Mouse (Mus musculus) retina, adult 2 months (tissue): ENCODE data around the gene Hs3st6.

Experiments
- DNase-seq: peaks from one replicate; pipeline ENCODE4 v3.0.0-alpha.2; 2012; ENCODE audit warnings: low read depth, low spot score

The Hs3st6 gene

DNA sequence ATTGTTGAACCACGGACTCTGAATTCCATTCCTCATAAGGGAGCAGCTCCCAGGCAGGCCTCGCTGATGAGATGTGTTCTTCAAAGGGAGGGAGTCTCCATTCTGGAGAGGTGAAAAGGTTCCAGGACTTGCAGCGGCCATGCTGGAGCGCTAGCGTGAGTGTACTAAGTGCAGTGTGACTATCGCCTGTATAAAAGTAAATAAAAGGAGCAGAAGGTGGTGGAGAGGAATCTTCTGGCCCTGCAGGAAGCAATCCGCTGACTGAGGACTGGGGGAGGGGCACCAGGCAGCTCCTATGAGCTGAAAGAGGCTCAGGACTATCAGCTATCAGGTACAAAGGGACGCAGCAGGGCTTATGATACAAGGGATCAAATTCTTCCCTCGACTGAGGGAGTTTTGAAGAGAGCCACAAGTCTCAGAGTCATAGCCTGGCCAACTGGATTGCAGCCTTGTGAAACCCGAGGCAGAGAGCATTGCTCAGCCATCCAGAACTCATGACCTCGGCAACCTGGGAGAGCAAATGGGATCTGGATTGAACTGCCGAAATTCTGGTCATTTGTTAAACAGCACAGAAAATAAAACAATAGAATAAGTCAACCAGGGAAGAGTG lies 13.6 kb downstream of the Hs3st6 start:
- no peak for DNase-seq

DNA sequence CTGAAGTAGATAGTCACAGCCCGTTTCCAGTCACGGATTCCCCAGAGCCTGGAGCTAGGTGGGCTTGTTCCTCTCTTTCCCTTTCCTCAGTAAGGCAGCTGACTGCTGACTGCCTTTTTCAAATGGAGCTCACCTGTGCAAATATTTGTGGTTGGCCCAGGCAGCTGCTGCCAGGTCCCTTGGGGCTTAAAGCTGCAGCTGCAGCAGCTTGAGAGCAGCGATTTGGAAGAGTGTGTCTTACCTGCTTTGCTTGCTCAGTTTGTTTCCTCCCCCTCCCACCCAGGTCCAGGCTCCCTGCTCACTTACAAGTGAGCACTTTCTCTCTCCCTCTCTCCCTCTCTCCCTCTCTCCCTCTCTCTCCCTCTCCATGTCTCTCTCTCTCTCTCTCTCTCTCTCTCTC lies 16.4 kb downstream of the Hs3st6 start:
- DNase-seq, result no peak

DNA sequence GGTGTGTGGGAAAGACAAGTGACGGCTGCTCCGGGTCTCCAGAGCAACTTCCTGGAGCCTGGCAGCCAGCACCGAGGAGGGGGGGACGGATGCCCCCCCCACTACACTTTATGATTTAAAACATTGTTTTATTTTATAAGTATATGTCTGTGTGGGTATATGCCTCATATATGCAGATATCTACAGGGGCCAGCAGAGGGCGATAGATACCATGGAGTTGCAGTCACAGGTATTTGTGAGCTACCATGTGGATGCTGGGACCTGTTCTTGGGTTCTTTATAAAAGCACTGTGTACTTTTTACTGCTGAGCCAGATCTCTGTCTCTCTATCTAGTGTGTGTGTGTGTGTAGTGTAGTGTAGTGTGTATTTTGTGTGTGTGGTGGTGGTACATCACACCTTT lies 20.5 kb downstream of the Hs3st6 start:
- no peak for DNase-seq

DNA sequence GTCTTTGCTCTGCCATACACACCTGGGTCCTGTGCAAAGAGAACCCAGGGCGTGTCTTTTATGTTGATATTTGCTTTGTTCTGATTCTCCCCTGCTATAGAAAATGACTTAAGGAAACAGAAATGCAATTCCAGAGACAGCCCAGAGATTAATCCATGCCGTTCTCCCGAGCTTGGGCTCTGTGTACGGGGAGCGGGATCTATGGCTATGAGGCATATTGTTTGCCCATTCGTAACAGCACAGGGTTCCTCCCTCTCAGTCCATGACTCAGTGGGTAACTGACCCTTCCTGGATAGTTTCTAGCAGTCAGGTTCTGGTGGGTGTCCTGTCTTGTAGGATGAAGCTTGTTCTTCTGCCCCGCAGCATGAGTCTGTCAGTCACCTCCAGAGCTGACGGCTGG lies 22.4 kb downstream of the Hs3st6 start:
- no peak for DNase-seq

DNA sequence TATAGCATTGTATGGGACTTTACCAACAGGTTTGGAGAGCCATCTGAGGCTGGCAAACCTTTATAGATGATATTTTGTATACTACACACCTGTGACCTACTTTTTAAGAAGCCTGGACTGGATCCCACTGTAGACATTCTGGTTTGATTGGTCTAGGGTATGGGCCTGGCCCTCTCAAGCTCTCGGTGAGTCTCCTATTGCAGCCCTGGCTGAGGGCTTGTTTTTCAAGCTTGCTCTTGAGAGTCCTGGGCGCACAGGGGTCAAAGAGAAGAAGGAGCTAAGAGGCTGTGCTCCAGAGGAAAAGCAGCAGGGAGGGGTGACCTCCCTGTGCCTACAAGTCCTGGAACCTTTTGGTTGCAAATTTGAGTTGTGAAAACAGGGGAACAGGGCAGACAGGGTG lies 24.3 kb downstream of the Hs3st6 start:
- DNase-seq, result no peak

DNA sequence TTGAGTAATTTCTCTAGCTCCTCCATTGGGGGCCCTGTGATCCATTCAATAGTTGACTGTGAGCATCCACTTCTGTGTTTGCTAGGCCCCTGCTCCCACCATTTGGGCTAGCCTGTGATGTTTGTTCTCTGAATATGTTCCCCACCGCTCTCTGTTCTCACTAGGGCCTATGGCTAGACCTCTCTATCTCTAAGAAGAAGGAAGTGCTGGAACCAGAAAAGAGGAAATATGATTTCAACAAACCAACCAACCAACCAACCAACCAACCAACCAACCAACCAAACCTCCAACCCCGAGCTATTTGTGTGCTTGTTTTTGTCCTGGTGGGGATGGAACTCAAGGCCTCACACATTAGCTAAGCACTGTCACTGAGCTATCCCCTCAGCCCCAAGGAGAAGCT lies 28.0 kb downstream of the Hs3st6 start:
- no peak for DNase-seq

DNA sequence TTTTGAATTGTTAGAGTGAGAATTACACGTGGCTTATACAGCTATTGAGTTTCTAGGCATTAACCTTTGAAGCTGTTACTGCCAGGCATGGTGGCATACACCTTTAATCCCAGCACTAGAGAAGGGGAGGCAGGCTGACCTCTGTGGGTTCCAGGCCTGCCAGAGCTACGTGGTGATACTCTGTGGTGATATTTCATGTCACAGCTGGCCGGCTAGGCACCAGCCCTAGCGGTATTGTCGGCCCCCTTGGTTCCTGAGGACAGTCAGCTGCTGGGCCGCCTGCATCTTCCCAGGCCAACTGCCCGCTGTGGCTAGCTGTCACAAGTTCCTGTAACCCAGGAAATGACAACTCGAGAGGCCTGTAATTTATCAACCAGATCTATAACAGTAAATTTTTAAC lies 39.4 kb downstream of the Hs3st6 start:
- DNase-seq, result no peak

DNA sequence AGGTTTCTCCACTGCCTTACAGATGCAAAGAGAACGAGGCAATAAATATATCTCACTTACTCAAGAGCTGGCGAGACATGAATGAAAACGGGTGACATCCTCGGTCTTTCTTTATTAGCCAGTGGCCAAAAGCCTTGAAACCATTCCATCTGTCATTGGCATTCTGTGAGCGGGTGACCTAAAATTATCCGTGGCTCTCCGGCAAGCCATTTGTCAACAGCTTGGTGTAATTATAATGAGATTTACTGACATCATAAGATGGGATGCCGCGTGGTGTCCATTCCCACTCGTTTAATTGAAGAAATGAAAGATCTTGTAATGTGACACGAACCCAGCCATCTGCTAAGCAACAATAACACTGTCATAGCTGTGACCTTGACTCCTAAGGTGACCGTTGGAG lies 42.0 kb downstream of the Hs3st6 start:
- DNase-seq, result no peak

DNA sequence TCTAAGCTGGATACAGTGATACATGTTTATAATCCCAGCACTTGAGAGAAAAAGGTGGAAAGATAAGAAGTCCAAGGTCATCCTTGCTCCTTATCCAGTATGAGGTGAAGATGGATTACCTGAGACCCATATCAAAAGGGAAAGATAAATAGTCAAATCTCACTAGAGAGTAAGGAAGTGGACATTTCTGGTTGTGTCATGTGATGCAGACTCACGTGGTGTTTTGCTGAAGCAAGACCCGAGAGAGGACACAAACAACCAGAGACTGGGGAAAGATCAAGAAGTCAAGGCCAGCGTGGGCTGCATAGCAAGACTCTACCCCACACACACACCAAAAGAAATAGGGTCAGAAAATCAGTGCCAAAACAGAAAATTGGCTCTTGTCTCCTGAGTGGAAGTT lies 44.2 kb downstream of the Hs3st6 start:
- no peak for DNase-seq

DNA sequence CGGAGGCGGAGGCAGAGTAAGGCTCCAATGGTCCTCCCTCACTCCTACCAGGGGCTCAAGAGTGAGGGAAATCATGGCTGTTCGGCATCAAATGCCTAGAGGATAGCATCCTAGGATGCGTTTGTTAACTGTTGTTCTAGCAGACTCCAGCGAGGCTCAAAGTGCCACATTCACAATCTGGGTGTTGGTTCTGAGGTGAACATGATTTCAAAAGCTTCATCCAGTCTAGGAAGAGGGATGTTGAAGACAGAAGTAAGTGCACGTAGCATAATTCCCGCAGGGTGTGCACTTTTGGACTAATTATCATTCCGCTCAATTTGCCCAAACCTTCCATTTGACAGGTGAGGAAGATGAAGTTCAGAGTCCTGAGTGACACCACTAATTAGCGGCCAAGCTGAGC lies 45.4 kb downstream of the Hs3st6 start:
- no peak for DNase-seq

DNA sequence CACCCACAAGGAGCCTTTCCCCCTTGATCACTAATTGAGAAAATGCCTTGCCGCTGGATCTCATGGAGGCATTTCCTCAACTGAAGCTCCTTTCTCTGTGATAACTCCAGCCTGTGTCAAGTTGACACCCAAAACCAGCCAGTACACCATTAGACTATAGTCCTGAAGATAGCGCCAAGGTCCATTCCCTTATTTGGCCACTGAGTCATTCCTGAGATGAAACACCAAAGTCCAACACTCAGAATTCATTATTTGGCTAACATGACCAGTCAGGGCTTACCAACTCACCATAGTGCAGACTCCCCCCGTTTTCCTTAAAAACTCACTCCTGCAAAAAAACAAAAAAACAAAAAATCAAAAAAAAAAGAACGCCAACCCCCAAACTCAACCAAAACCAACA lies 46.7 kb downstream of the Hs3st6 start:
- no peak for DNase-seq

DNA sequence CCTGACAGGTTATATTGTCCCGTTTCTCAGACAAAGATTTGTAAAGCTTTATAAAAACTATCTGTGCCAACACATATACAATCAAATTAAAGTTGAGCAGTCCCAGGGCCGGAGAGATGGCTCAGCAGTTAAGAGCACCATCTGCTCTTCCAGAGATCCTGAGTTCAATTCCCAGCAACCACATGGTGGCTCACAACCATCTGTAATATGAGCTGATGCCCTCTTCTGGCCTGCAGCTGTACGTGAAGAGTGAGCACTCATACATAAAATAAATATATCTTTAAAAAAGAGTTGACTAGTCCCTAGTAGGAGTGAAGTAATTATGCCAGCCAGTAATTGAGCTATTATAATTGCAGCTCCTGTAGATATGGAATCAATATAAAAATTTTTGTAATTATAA lies 47.7 kb downstream of the Hs3st6 start:
- no peak for DNase-seq

DNA sequence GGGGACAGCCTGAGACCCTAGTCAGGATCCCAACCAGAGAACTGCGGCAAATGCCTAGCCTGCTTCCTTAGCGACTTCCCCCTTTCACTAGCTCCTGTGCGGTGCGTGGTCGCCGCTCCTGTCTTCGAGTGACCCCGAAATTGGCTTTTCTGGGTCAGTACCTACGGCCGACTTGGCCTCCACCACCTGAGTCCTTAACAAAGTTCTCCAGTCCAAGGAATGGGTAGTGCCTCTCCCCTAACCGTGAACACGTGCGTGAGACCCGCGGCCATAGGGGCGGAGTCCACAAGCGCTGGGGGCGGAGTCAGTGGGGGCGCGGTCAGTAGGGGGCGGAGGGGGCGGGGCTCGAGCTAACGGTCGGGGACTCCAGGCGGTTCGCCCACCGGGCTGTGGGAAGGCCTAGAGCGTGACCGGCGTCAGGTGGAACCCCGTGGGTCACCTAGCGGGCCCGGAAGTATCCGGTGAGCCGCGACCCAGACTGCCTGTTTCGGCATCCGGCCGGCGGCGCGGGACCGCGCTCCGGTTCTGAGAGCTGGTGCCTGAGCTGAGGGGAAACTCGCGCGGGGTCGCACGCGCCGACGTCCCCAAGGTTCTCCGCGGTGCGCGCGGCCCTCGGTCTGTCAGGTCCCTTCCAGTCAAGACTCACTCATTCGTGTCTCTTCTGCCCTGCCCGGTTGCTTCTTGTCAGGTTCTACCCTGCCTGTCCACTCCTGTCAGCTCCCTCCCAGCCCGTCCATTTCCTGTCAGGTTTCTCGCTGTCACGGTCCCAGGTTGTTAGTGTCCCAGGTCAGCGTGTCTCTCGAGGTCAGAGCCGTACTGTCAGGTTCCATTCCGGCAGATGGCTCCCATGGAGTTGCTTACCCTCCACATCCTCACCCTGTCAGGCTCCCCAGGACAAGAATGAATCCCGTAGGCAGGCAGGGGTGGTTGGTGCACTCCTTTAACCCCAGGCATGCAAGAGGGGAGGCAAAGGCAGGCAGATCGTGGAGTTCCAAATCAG lies 51.5 kb downstream of the Hs3st6 start, which contains the start of gene Meiob:
Meiob (plus strand) TSS at position 338 of the 1,000 bp plus-strand sequence.
- DNase-seq, result no peak
